Mouse (Mus musculus): ENCODE results near the gene Sftpd. TPM values are rescaled to one million over a fixed set of nuclear protein-coding genes. Genes with fewer than 3 reads are reported as not detected.

Sftpd gene
- polyA plus RNA-seq, 1 experiment: not detected

- H3K4me3 ChIP-seq (ENCODE audit: insufficient read depth, low read depth, low read length): no peak overlapping the region
These were observed 24.9 kb downstream of the Sftpd start for GRCm38 (mm10) chr14:41160076-41160475.

GRCm38 (mm10) chr14:41151220-41151898 is 33.6 kb downstream of the Sftpd start, which contains the start of gene Mbl1:
Gene Mbl1, plus strand, starts transcription at chr14:41151458.
- Histone ChIP-seq H3K4me1 (ENCODE audit: control insufficient read depth, insufficient read depth, low read length) (no peaks in the 10 kb centered on the region), H3K27ac (ENCODE audit: insufficient read depth, low read depth, low read length) (no peak within 1 kb of the TSS), H3K4me3 (ENCODE audit: insufficient read depth, low read depth, low read length) (no peak within 1 kb of the TSS)
- TF ChIP-seq CTCF (IDR thresholded peaks at IDR 0.05; ENCODE audit: insufficient read depth, low read depth, low read length) (no peak), POLR2A (IDR thresholded peaks at IDR 0.05; ENCODE audit: insufficient read depth, low read depth, low read length) (no peak)
- WGBS: 88% methylated on average over 7 of the region's 7 CpGs

More at GRCm38 (mm10) chr14:41160076-41160475, 24.9 kb downstream of the Sftpd start:
- WGBS: 74% methylated on average over 4 of the region's 4 CpGs
- Histone ChIP-seq H3K4me1 (ENCODE audit: control insufficient read depth, insufficient read depth, low read length) (no peaks in the 10 kb centered on the region), H3K27ac (ENCODE audit: insufficient read depth, low read depth, low read length) (no peak overlapping the region)
- TF ChIP-seq CTCF (IDR thresholded peaks at IDR 0.05; ENCODE audit: insufficient read depth, low read depth, low read length) (no peak), POLR2A (IDR thresholded peaks at IDR 0.05; ENCODE audit: insufficient read depth, low read depth, low read length) (no peak)

DNA sequence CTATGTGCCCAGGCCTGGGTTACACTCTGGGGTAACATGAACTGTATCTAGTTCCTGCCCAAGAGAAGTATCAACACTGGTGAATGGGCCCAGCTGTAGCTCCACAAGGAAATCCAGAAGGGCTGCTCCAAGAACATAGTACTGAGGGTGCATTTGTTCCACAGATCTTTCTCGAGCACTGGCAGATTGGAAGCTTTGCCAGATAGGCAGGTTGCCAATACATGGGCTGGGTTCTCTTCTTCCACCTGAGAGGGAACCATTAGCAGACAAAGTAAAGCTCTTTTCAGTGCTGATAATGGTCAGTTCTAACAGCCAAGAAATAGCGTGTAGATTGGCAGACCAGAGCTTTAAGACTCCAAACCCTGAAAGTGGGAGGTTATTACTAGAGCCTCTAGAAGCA is 37.6 kb downstream of the Sftpd start:
- TF ChIP-seq POLR2A (IDR thresholded peaks at IDR 0.05; ENCODE audit: insufficient read depth, low read depth, low read length): no peak
- no peak for TF ChIP-seq CTCF (IDR thresholded peaks at IDR 0.05; ENCODE audit: insufficient read depth, low read depth, low read length)
- 53% methylated on average over 2 of the region's 2 CpGs for WGBS
- Histone ChIP-seq H3K4me3 (ENCODE audit: insufficient read depth, low read depth, low read length) (no peak overlapping the region), H3K27ac (ENCODE audit: insufficient read depth, low read depth, low read length) (no peak overlapping the region), H3K4me1 (ENCODE audit: control insufficient read depth, insufficient read depth, low read length) (no peaks in the 10 kb centered on the region)

DNA sequence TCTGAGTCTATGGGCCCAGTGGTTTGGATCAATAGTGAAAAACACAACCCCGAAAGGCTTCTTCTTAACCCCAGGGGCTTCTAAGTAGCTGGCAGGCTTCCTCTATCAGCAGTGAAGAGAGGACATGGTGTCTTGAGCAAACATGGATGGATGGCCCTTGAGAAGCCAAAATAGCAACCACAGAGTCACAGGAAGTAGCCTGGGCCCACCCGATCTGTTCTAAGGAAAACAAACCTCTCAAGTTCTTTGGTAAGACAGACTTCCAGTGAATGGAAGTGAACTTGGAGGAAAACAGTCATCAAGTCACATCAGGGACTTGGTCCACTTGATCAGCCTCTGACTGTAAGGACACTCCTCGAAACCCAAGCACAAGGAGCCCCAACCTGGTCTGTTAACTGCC is 38.0 kb downstream of the Sftpd start:
- WGBS: 87% methylated on average over 3 of the region's 3 CpGs
- Histone ChIP-seq H3K4me1 (ENCODE audit: control insufficient read depth, insufficient read depth, low read length) (no peaks in the 10 kb centered on the region), H3K27ac (ENCODE audit: insufficient read depth, low read depth, low read length) (no peak overlapping the region), H3K4me3 (ENCODE audit: insufficient read depth, low read depth, low read length) (no peak overlapping the region)
- TF ChIP-seq POLR2A (IDR thresholded peaks at IDR 0.05; ENCODE audit: insufficient read depth, low read depth, low read length) (no peak), CTCF (IDR thresholded peaks at IDR 0.05; ENCODE audit: insufficient read depth, low read depth, low read length) (no peak)

- 75% methylated on average over 6 of the region's 6 CpGs for WGBS
- Histone ChIP-seq H3K4me1 (ENCODE audit: control insufficient read depth, insufficient read depth, low read length) (no peaks in the 10 kb centered on the region), H3K27ac (ENCODE audit: insufficient read depth, low read depth, low read length) (no peak overlapping the region), H3K4me3 (ENCODE audit: insufficient read depth, low read depth, low read length) (no peak overlapping the region)
- no peak for TF ChIP-seq POLR2A (IDR thresholded peaks at IDR 0.05; ENCODE audit: insufficient read depth, low read depth, low read length)
- TF ChIP-seq CTCF (IDR thresholded peaks at IDR 0.05; ENCODE audit: insufficient read depth, low read depth, low read length): no peak
These were observed 38.9 kb downstream of the Sftpd start for GRCm38 (mm10) chr14:41146035-41146434.

DNA sequence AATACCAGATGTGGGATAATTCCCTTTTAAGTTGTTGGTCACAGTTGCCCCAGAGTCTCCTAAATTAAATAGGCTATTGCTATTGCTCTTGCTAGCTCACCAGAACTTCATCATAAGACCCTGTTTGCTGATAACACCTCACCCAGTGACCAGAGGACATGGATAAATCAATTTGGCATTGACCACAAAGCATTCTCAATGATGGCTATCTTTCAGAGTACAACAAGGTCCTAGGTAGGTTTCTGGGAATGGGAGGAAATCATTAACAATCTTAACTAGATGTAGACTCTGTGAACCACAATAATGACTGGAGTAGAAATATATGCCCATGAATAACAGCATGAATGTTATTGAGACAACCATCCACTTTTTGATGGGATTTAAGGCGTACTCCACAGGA is 44.3 kb downstream of the Sftpd start:
- 85% methylated on average over 1 of the region's 1 CpGs for WGBS
- H3K27ac ChIP-seq (ENCODE audit: insufficient read depth, low read depth, low read length): no peak overlapping the region
- H3K4me1 ChIP-seq (ENCODE audit: control insufficient read depth, insufficient read depth, low read length): no peaks in the 10 kb centered on the region
- no peak overlapping the region for H3K4me3 ChIP-seq (ENCODE audit: insufficient read depth, low read depth, low read length)
- TF ChIP-seq POLR2A (IDR thresholded peaks at IDR 0.05; ENCODE audit: insufficient read depth, low read depth, low read length) (no peak), CTCF (IDR thresholded peaks at IDR 0.05; ENCODE audit: insufficient read depth, low read depth, low read length) (no peak)

GRCm38 (mm10) chr14:41137006-41137405 is 47.9 kb downstream of the Sftpd start:
- Histone ChIP-seq H3K27ac (ENCODE audit: insufficient read depth, low read depth, low read length) (no peak overlapping the region), H3K4me3 (ENCODE audit: insufficient read depth, low read depth, low read length) (no peak overlapping the region), H3K4me1 (ENCODE audit: control insufficient read depth, insufficient read depth, low read length) (no peaks in the 10 kb centered on the region)
- TF ChIP-seq POLR2A (IDR thresholded peaks at IDR 0.05; ENCODE audit: insufficient read depth, low read depth, low read length) (no peak), CTCF (IDR thresholded peaks at IDR 0.05; ENCODE audit: insufficient read depth, low read depth, low read length) (no peak)

DNA sequence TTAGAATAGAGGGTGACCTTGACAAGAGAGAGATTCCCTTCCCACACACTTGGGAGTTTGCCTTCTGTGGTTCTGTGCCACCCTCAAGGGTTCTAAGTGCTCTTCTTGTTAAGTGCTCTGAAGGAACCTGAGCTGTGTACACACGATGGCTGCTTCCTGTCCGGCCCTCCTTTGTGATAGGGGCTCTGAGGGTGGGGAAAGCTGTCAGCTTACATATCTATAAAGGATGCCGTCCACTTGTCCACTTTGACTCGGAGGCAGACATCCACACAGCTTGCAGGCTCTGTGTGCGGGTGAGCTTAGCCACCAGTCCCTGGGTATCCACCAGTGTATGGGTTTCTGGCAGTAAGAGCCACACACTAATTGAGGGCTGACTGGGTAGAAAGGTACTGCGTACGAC is 53.4 kb downstream of the Sftpd start, which contains the start of gene Sftpa1:
TSS of gene Sftpa1 (plus strand) at position 243 of the 400 bp plus-strand sequence.
- H3K4me3 ChIP-seq (ENCODE audit: insufficient read depth, low read depth, low read length): no peak within 1 kb of the TSS
- no peaks in the 10 kb centered on the region for H3K4me1 ChIP-seq (ENCODE audit: control insufficient read depth, insufficient read depth, low read length)
- TF ChIP-seq CTCF (IDR thresholded peaks at IDR 0.05; ENCODE audit: insufficient read depth, low read depth, low read length): no peak
- no peak for TF ChIP-seq POLR2A (IDR thresholded peaks at IDR 0.05; ENCODE audit: insufficient read depth, low read depth, low read length)
- no peak within 1 kb of the TSS for H3K27ac ChIP-seq (ENCODE audit: insufficient read depth, low read depth, low read length)
- WGBS: 87% methylated on average over 7 of the region's 7 CpGs

DNA sequence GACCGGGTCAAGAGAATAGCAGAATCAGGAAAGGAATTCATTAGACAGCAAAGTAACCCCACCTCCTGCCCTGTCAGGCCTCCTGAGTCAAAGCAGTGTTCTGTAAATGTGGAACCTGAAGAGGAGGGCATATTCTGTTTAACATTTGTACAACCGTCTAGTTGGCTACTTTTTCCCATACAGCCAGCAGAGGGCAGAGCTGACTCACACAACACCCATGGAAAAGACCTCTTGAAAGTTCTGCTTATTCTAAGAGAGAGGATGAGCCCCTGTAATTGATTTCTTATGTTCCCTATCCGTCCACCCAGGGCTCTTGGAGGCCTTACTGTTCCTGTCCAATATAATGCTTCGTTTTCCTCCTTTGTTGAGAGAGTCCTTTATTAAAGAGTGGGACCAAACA is 57.0 kb downstream of the Sftpd start:
- no peak overlapping the region for H3K27ac ChIP-seq (ENCODE audit: insufficient read depth, low read depth, low read length)
- WGBS: 21% methylated on average over 4 of the region's 4 CpGs
- no peak overlapping the region for H3K4me3 ChIP-seq (ENCODE audit: insufficient read depth, low read depth, low read length)
- TF ChIP-seq CTCF (IDR thresholded peaks at IDR 0.05; ENCODE audit: insufficient read depth, low read depth, low read length) (no peak), POLR2A (IDR thresholded peaks at IDR 0.05; ENCODE audit: insufficient read depth, low read depth, low read length) (no peak)
- H3K4me1 ChIP-seq (ENCODE audit: control insufficient read depth, insufficient read depth, low read length): no peaks in the 10 kb centered on the region
